Mouse (Mus musculus) telencephalon, adult 2 months (tissue): ENCODE measurements around the gene Uxs1.
A peak's percentile ranks its signal among the peaks of the same experiment; 100 is the strongest.

Source experiments
- DNase-seq: peaks from one replicate; pipeline ENCODE4 v3.0.0-alpha.2; 2011; ENCODE audit warnings: low read depth, low spot score

The Uxs1 gene

DNA sequence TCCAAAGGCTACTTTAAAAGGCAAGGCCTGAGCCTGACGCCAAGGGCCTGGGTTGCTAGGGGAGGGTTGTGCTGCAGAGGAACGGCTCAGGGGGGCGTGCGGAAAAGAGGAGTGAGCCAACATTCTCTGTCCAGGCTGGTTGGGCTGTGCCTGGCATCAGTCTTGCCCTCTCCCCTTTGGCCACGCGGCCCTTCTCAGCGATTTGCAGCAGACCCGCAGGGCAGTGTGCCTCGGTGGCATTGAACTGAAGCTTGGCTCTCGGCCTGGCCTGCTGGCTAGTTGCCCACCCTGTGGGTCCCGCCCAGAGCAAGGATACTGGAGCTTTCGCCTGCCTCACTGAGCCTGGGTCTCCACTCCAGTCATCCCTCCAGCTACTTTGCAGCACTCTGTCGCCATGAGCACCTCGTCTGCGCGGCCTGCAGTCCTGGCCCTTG lies 97.1 kb downstream of the Uxs1 start, which contains the start of gene 1500015O10Rik:
TSS of gene 1500015O10Rik (plus strand) at position 112 of the 434 bp plus-strand sequence.
- no peak for DNase-seq

- no peak for DNase-seq
Observed at GRCm38 (mm10) chr1:43722459-43722858, 105.1 kb downstream of the Uxs1 start.

- DNase-seq, result no peak
Observed at GRCm38 (mm10) chr1:43718793-43719192, 108.8 kb downstream of the Uxs1 start.

DNA sequence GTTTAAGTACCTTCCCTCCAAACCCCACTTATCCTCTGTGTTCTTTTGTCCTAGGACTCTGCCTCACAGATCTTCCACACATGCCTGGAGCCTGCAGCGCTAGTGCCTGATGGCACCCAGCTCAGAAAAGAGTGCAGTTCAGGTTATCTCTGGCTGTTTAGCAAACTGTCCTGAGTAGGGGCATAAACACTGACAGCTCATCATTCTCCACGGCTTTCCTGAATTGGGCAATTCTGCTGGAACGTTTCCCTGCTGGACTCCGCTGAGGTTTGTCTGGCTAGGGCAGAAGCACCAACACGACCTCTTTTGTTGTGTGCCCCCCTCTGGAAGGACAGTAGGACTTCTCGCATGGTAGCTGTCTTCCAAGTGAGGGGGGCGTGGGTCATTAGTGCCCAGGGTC lies 109.6 kb downstream of the Uxs1 start:
- no peak for DNase-seq

DNA sequence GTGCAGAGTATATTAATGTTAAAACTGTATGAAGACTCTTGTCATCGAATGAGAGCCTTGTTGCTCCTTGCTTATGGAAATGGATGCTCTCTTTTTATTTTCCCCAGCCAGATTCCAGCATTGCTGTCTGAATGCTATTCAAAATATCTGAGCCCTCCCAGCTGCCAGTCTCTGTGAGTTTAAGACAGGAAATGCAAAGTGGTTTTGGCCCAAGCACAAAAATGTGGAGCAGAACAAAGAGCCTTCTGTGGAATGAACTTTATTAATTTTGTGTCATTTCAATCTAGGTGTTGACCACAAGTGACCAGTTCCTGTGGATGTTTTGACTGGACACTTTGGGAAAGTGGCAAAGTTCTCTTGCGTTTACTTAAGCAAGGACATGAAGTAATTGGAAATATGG lies 112.8 kb downstream of the Uxs1 start:
- DNase-seq, result no peak

GRCm38 (mm10) chr1:43698577-43699000 lies 129.0 kb downstream of the Uxs1 start:
- peak; percentile 46 for DNase-seq
